10 mouse cellular contexts compared by ENCODE assay signal in genomic region chr9:121896820-121897219, GRCm38 (mm10).
DNase-seq lines count a peak whose midpoint lies in the region.
"Had no signal": no experiment of that assay in that cellular context is flagged by ENCODE, and none has a peak within 500 bp of the region (broad histone marks: within the 10 kb centered on the region; RNA-seq: fewer than 3 reads in every experiment).

No protein-coding gene starts in this region.

- DNase-seq in kidney, postnatal 10 days: peak; percentile 5
- DNase-seq in kidney, adult 9 months: no peak
- DNase-seq in testis, postnatal 10 days (ENCODE audit: low spot score): peak; percentile 28
- DNase-seq in testis, postnatal 14 days (ENCODE audit: low spot score): no peak
- DNase-seq in skeletal muscle tissue, adult 2 months (ENCODE audit: low read depth, low spot score): peak; percentile 55
- no peak for DNase-seq in Muller cell, postnatal 12 days (ENCODE audit: inconsistent ontology term)
- DNase-seq in natural killer cell, adult 2 months (ENCODE audit: low spot score in 2 of 2): no peak
- DNase-seq: cerebellum, adult 18-20 months; kidney, postnatal 14 days; lung, postnatal 36 days had no signal

Comparison
In these comparisons a context has a peak if more than half of its experiments do, and no peak if none do; other contexts are left out.
1. DNase-seq: peak in kidney, postnatal 10 days (single experiment), testis, postnatal 10 days (single experiment) and skeletal muscle tissue, adult 2 months (single experiment); none in kidney, adult 9 months (single experiment), testis, postnatal 14 days (single experiment), Muller cell, postnatal 12 days (single experiment) and natural killer cell, adult 2 months (0 of 2).